Mouse (Mus musculus): Measurements from ENCODE around the gene Zfp809.

Zfp809 gene

GRCm38 (mm10) chr9:22225581-22226388 is at the start of gene Zfp809:
Zfp809 (plus strand) TSS chr9:22225714.
- peak; percentile 99 for DNase-seq

- peak; percentile 65 for DNase-seq
These were observed 37.4 kb upstream of the Zfp809 start, which contains the start of gene Zfp872 for GRCm38 (mm10) chr9:22188025-22188611. Zfp872 (plus strand) TSS chr9:22188090.

GRCm38 (mm10) chr9:22196412-22196811 is 29.1 kb upstream of the Zfp809 start:
- DNase-seq, result no peak

- DNase-seq, result no peak
These were observed 11.7 kb upstream of the Zfp809 start for GRCm38 (mm10) chr9:22213785-22214194.

- DNase-seq, result no peak
These were observed 11.0 kb upstream of the Zfp809 start for GRCm38 (mm10) chr9:22214549-22214948.

- no peak for DNase-seq
These were observed 8.8 kb upstream of the Zfp809 start for GRCm38 (mm10) chr9:22216705-22217104.

- no peak for DNase-seq
These were observed 7.5 kb upstream of the Zfp809 start for GRCm38 (mm10) chr9:22217858-22218493.

- DNase-seq, result no peak
These were observed 1.4 kb upstream of the Zfp809 start for GRCm38 (mm10) chr9:22224066-22224465.

- peak; percentile 13 for DNase-seq
These were observed 694 bp upstream of the Zfp809 start for GRCm38 (mm10) chr9:22224536-22225503.

GRCm38 (mm10) chr9:22226389-22226673 is 817 bp downstream of the Zfp809 start:
- DNase-seq, result peak; percentile 14

GRCm38 (mm10) chr9:22226846-22227245 is 1.3 kb downstream of the Zfp809 start:
- peak; percentile 32 for DNase-seq

- DNase-seq, result no peak
These were observed 4.0 kb downstream of the Zfp809 start for GRCm38 (mm10) chr9:22229386-22230026.

GRCm38 (mm10) chr9:22230061-22230460 is 4.5 kb downstream of the Zfp809 start:
- no peak for DNase-seq

GRCm38 (mm10) chr9:22230556-22230955 is 5.0 kb downstream of the Zfp809 start:
- DNase-seq, result no peak

GRCm38 (mm10) chr9:22240001-22240400 is 14.5 kb downstream of the Zfp809 start:
- no peak for DNase-seq

GRCm38 (mm10) chr9:22244242-22244641 is 18.7 kb downstream of the Zfp809 start:
- DNase-seq, result no peak

GRCm38 (mm10) chr9:22256579-22256978 is 31.1 kb downstream of the Zfp809 start:
- no peak for DNase-seq

- DNase-seq, result no peak
These were observed 33.3 kb downstream of the Zfp809 start for GRCm38 (mm10) chr9:22258784-22259183.

- DNase-seq, result peak; percentile 72
These were observed 33.9 kb downstream of the Zfp809 start, which contains the start of gene Zfp599 for GRCm38 (mm10) chr9:22259184-22260091. Zfp599 (minus strand) TSS chr9:22259895.

GRCm38 (mm10) chr9:22260092-22260422 is 34.5 kb downstream of the Zfp809 start:
- peak; percentile 7 for DNase-seq

GRCm38 (mm10) chr9:22261594-22261993 is 36.1 kb downstream of the Zfp809 start:
- no peak for DNase-seq
